Mouse (Mus musculus) heart, postnatal 0 days (tissue): ENCODE measurements at regions not wholly inside any gene's neighbourhood (a gene's known extent, or its start where the extent isn't known, plus 50 kb on each side); places are given as distances from the start of the nearest gene placed in this dataset.

Source experiments
- ATAC-seq: fragments of 200-750 bp; cut with Nextera tagmentation; 2 replicates; pipeline ENCODE4 v1.8.0; 2017; ENCODE audit warnings: low read depth, moderate number of reproducible peaks, moderate library complexity; ENCODE audit not compliant: insufficient read depth
- DNase-seq: peaks from one replicate; pipeline ENCODE4 v3.0.0-alpha.2; 2016; ENCODE audit warnings: low spot score
- H3K27ac ChIP-seq: fragments of 300-500 bp; sonication (generic); 2 replicates; pipeline ENCODE4 v1.5.1; 2014; ENCODE audit warnings: low read depth, mild to moderate bottlenecking
- H3K27me3 ChIP-seq: fragments of 300-500 bp; sonication (generic); 2 replicates; pipeline ENCODE4 v1.6.1; 2014; ENCODE audit warnings: low read length, mixed read lengths; ENCODE audit not compliant: control insufficient read depth, insufficient read depth
- H3K36me3 ChIP-seq: fragments of 300-500 bp; sonication (generic); replicated peaks from 2 replicates; pipeline ENCODE4 v1.6.1; 2014; ENCODE audit warnings: low read length, mixed read lengths; ENCODE audit not compliant: control insufficient read depth, insufficient read depth
- H3K4me1 ChIP-seq: fragments of 300-500 bp; sonication (generic); 2 replicates; pipeline ENCODE4 v1.6.1; 2014; ENCODE audit warnings: antibody characterized with exemption; ENCODE audit not compliant: control insufficient read depth, insufficient read depth
- H3K4me2 ChIP-seq: fragments of 300-500 bp; sonication (generic); 2 replicates; pipeline ENCODE4 v1.6.1; 2014; ENCODE audit warnings: low read depth, mild to moderate bottlenecking, low read length, moderate library complexity
- H3K4me3 ChIP-seq: fragments of 300-500 bp; sonication (generic); 2 replicates; pipeline ENCODE4 v1.5.1; 2014; ENCODE audit warnings: low read depth, low read length
- H3K9ac ChIP-seq: fragments of 300-500 bp; sonication (generic); replicated peaks from 2 replicates; pipeline ENCODE4 v1.6.1; 2014; ENCODE audit warnings: low read depth, low read length, mixed read lengths
- H3K9me3 ChIP-seq: fragments of 300-500 bp; sonication (generic); replicated peaks from 2 replicates; pipeline ENCODE4 v1.6.1; 2016; ENCODE audit warnings: low read length; ENCODE audit not compliant: control insufficient read depth
- CTCF ChIP-seq: IDR thresholded peaks from 2 replicates; pipeline ENCODE4 v1.5.1; 2016; ENCODE audit warnings: antibody characterized with exemption, control low read depth, low read depth
- EP300 ChIP-seq: IDR thresholded peaks from 2 replicates; pipeline ENCODE4 v1.6.1; 2016; ENCODE audit warnings: antibody characterized with exemption, low read depth
- WGBS: fragments of 180-500 bp; shearing (Covaris S2); extraction: QIAGEN DNeasy Blood & Tissue Kit; methylation state at CpG from one replicate; pipeline ENCODE4 v1.1.7; 2014; 5-methylcytosine and 5-hydroxymethylcytosine counted together

DNA sequence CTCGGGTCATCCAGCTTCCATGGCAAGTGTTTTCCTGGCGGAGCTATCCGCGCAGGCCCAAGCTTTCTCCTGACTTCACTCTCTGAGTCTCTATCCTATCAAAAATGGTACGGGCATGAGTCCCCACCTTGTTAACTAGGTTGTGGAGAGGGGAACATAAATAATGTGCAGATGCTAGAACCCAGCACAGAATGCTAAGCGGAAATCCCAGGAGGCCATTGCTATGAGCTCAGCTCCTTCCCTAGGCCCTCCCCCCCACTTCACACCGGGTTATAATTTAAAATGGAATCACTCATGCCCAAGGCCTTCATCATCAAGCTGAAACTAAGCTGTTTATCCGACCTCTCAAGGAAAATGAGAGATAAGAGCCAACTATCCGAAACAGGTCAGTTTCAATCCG, 60.4 kb upstream of the Cd83 start:
- Histone ChIP-seq H3K4me3 (no peak overlapping the region), H3K4me1 (peaks cover 4% of the 10 kb centered on the region), H3K4me2 (no peak overlapping the region), H3K36me3 (no peaks in the 10 kb centered on the region), H3K27me3 (no peaks in the 10 kb centered on the region), H3K27ac (no peak overlapping the region), H3K9ac (no peak overlapping the region), H3K9me3 (no peaks in the 10 kb centered on the region)
- WGBS, result 86% methylated on average over 10 of the region's 10 CpGs
- no peak for TF ChIP-seq EP300
- no peak for TF ChIP-seq CTCF
- ATAC-seq (no peak), DNase-seq (no peak)

DNA sequence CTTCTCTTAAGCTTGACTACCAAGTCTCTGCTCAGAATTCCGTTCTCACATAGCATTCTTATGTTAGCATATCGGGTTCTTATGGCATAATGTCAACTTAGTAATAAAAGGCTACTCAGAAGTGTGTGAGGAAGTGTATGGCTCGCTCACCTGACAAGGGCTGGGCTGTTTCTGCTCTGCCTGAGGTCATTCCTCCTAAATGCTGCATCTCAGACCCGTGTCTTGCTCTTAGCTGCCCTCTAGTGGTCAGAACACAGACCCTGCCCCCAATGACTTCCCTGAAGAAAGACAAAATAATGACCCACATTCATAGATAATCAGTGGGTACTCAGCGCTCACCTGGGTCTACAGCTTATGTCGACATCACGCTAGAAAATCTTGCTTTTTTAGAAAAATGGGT, 58.9 kb upstream of the Cd83 start:
- peak; percentile 45 for DNase-seq
- Histone ChIP-seq H3K4me2 (no peak overlapping the region), H3K27me3 (no peaks in the 10 kb centered on the region), H3K4me1 (no peaks in the 10 kb centered on the region; the same call in 1 of the 2 replicates), H3K36me3 (no peaks in the 10 kb centered on the region), H3K9ac (no peak overlapping the region), H3K9me3 (no peaks in the 10 kb centered on the region), H3K4me3 (no peak overlapping the region), H3K27ac (no peak overlapping the region)
- TF ChIP-seq CTCF (peak; percentile 94), EP300 (no peak)
- WGBS, result 20% methylated on average over 7 of the region's 7 CpGs
- ATAC-seq, result no peak

DNA sequence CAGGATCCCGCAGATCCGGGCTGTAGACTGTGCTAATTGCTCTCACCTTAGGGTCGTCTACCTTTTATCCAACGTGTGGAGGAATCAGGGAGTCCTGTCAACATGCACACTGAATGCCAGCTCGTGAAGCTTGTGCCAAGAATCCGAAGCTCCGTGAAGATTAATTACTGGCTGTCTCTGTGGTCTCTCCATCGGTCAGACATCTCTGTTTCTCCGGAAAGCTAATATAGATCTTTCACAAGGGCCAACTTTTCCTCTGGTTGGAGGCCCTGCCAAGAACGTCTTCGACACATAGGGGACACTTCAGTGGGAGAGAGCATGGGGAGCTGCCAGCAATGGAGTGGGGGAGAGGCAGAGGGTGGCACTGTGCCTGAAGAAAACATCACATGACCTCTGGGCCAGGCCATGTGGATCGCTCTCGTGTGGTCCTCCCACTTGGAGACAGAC, 57.7 kb upstream of the Cd83 start:
- DNase-seq (peak; percentile 58), ATAC-seq (peak; percentile 76)
- WGBS, result 33% methylated on average over 13 of the region's 13 CpGs
- Histone ChIP-seq H3K4me2 (peak overlapping the region; percentile 11; the same call in 1 of the 2 replicates), H3K9ac (no peak overlapping the region), H3K36me3 (no peaks in the 10 kb centered on the region), H3K4me3 (no peak overlapping the region), H3K9me3 (no peaks in the 10 kb centered on the region), H3K27me3 (no peaks in the 10 kb centered on the region), H3K4me1 (no peaks in the 10 kb centered on the region; the same call in 1 of the 2 replicates), H3K27ac (no peak overlapping the region)
- no peak for TF ChIP-seq CTCF
- no peak for TF ChIP-seq EP300

DNA sequence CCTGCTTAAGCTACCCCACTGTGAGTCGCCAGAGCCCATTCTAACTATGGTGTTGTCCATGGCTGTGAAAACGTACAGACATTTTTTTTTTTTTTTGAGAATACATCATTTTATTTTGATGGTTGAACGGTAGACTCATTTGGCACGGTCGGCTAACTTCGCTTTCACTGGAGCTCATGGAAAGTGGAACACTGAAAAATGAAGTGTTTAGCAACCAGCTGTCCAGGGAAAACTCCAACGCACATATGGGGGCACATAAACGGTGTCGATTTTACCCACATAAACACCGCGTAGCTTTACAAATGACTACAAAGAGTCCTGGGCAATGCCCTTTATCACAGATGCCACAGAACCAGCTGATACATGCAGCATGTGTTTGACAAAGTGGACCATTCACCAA, 55.0 kb upstream of the Cd83 start:
- no peaks in the 10 kb centered on the region for H3K27me3 ChIP-seq
- H3K9ac ChIP-seq, result no peak overlapping the region
- no peak for DNase-seq
- no peak overlapping the region for H3K4me2 ChIP-seq
- no peak for ATAC-seq
- TF ChIP-seq EP300 (no peak), CTCF (no peak)
- WGBS, result 85% methylated on average over 11 of the region's 11 CpGs
- H3K27ac ChIP-seq, result no peak overlapping the region
- H3K4me1 ChIP-seq, result peaks cover 4% of the 10 kb centered on the region
- no peak overlapping the region for H3K4me3 ChIP-seq
- H3K36me3 ChIP-seq, result no peaks in the 10 kb centered on the region
- H3K9me3 ChIP-seq, result no peaks in the 10 kb centered on the region

DNA sequence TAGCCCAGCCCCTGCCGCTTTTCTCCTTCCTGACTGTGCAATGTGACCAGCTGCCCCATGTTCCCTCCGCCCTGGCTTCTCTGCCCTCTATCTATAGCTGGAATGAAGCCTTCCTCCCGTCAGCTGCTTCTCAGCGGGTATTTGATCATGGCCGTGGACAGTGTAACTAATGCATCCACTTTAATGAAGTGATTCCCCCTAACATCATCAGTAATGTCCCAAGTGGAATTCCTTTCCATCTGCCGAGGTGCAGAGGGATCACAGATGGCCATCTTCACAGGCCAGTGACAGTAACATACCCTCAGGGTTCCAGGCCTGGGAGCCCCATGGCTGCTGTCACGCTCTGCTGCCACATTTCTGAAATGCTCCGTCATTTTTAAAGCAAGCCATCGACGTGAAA, 51.5 kb upstream of the Cd83 start:
- ATAC-seq (no peak), DNase-seq (no peak)
- Histone ChIP-seq H3K4me3 (no peak overlapping the region), H3K36me3 (no peaks in the 10 kb centered on the region), H3K4me1 (peaks cover 7% of the 10 kb centered on the region), H3K9ac (no peak overlapping the region), H3K4me2 (no peak overlapping the region), H3K9me3 (no peaks in the 10 kb centered on the region), H3K27ac (no peak overlapping the region), H3K27me3 (no peaks in the 10 kb centered on the region)
- WGBS, result 78% methylated on average over 10 of the region's 10 CpGs
- TF ChIP-seq CTCF (no peak), EP300 (no peak)

DNA sequence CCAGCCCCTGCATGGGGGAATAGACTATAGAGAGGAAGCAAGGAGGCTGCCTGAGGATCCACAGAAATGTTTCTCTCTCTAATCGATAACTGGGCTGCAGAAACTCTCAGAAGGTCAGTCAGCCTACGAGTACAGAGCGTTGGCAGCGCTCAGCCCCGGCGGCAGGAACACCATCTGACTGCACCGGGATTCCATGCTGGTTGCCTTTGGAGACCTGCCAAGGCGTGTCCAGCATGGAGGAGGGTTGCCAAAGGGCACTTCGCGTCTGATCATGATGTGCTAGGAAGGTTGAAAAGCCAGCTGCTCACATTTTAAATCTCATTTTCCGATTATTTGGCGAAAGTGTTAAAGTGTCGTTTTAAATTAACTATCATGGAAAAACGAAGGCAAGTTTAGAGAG, 49.9 kb upstream of the Cd83 start:
- no peaks in the 10 kb centered on the region for H3K9me3 ChIP-seq
- H3K36me3 ChIP-seq, result no peaks in the 10 kb centered on the region
- H3K9ac ChIP-seq, result no peak overlapping the region
- no peak overlapping the region for H3K4me3 ChIP-seq
- H3K27me3 ChIP-seq, result no peaks in the 10 kb centered on the region
- TF ChIP-seq EP300 (no peak), CTCF (no peak)
- H3K27ac ChIP-seq, result peak overlapping the region; percentile 30
- H3K4me1 ChIP-seq, result peaks cover 7% of the 10 kb centered on the region
- ATAC-seq (peak; percentile 67), DNase-seq (peak; percentile 82)
- WGBS, result 37% methylated on average over 14 of the region's 14 CpGs
- peak overlapping the region; percentile 20; the same call in 1 of the 2 replicates for H3K4me2 ChIP-seq
